Mouse (Mus musculus) ES-Bruce4 (cell line): Measurements from ENCODE around the gene Stk16.

Experiments
- CTCF ChIP-seq: IDR thresholded peaks from one replicate; pipeline ENCODE4 v1.8.1; 2011; ENCODE audit warnings: low read depth, low read length
- EP300 ChIP-seq: IDR thresholded peaks from 2 replicates; pipeline ENCODE4 v1.6.1; 2011; ENCODE audit warnings: low read depth, low read length; ENCODE audit not compliant: insufficient read depth

DNA sequence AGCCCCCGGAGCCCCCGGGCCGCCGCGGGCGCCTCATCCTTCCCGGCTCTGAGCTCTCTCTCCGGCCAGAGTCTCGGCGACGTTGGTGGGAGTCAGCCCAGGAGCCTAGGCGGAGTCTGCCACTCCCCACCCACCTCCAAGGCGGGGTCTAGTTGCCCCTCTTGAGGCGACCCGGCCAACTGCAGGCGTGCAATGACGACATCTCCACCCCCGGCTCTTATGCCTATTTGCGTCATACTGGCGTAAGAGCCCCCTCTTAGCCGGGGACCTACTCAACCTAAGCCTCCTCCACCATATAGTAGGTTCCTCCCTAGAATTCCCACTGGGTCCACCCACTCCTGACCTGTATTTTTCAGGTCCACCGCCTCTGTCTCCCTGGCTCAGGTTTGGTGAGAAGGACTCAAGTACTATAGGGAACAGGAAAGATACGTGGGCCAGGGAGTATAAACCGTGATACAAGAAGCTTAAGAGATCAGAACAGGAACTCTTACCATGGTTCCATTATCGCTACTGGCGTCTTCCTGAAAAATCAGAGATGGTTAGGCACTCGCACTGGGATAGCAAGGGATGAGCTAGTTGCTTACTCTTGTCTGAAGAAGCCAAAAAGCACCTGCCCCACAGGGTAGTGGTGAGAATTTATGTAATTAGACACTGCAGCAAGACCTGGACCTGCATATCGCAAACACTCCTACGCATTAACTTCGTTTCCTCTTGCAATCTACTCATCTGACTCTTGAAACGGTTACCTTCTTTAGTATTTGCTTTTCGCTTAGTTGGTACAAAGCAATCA lies 53.6 kb downstream of the Stk16 start, which contains the start of gene Ptprn:
- TF ChIP-seq CTCF (no peak), EP300 (no peak)
